Mouse (Mus musculus) hindbrain, postnatal 0 days (tissue): ENCODE measurements around the gene Slc38a10. TPM values are rescaled to one million over a fixed set of nuclear protein-coding genes. Genes with fewer than 3 reads are reported as not detected.

Experiments used
- ATAC-seq: fragments of 200-750 bp; cut with Nextera tagmentation; 2 replicates; pipeline ENCODE4 v1.8.0; 2017; ENCODE audit warnings: mild to moderate bottlenecking, moderate TSS enrichment, moderate library complexity
- DNase-seq: peaks from one replicate; pipeline ENCODE4 v3.0.0-alpha.2; 2015; ENCODE audit warnings: low spot score
- H3K27ac ChIP-seq: fragments of 300-500 bp; sonication (generic); 2 replicates; pipeline ENCODE4 v1.5.1; 2014; ENCODE audit warnings: mild to moderate bottlenecking
- H3K27me3 ChIP-seq: fragments of 300-500 bp; sonication (generic); 2 replicates; pipeline ENCODE4 v1.6.1; 2014; ENCODE audit warnings: low read length, mixed read lengths; ENCODE audit not compliant: insufficient read depth
- H3K36me3 ChIP-seq: fragments of 300-500 bp; sonication (generic); 2 replicates; pipeline ENCODE4 v1.6.1; 2014; ENCODE audit warnings: low read length, mixed read lengths; ENCODE audit not compliant: insufficient read depth
- H3K4me1 ChIP-seq: fragments of 300-500 bp; sonication (generic); 2 replicates; pipeline ENCODE4 v1.6.1; 2014; ENCODE audit warnings: antibody characterized with exemption, low read length, mixed read lengths; ENCODE audit not compliant: insufficient read depth
- H3K4me2 ChIP-seq: fragments of 300-500 bp; sonication (generic); 2 replicates; pipeline ENCODE4 v1.6.1; 2014; ENCODE audit warnings: low read depth, mild to moderate bottlenecking, low read length, moderate library complexity, mixed read lengths
- H3K4me3 ChIP-seq: fragments of 300-500 bp; sonication (generic); 2 replicates; pipeline ENCODE4 v1.5.1; 2014; ENCODE audit warnings: low read length
- H3K9ac ChIP-seq: fragments of 300-500 bp; sonication (generic); replicated peaks from 2 replicates; pipeline ENCODE4 v1.6.1; 2014; ENCODE audit warnings: mild to moderate bottlenecking, low read length, moderate library complexity, mixed read lengths
- H3K9me3 ChIP-seq: fragments of 300-500 bp; sonication (generic); 2 replicates; pipeline ENCODE4 v1.6.1; 2016; ENCODE audit warnings: low read length, mixed read lengths
- CTCF ChIP-seq: IDR thresholded peaks from 2 replicates; pipeline ENCODE4 v1.5.1; 2016; ENCODE audit warnings: antibody characterized with exemption, control low read depth, low read depth
- WGBS: fragments of 180-500 bp; shearing (Covaris S2); extraction: QIAGEN DNeasy Blood & Tissue Kit; methylation state at CpG from one replicate; pipeline ENCODE4 v1.1.7; 2014; 5-methylcytosine and 5-hydroxymethylcytosine counted together
- polyA plus RNA-seq: library from polyadenylated mRNA; unstranded; fragments of >200 nt; fragmentation: Nextera tagmentation; extraction: Ambion mirVana; gene quantifications from 2 replicates; pipeline ENCODE4 v1.2.1, GENCODE M21; 2015
- total RNA-seq: library from RNA; depleted of rRNA; stranded (reverse); fragments of >200 nt; gene quantifications from 2 replicates; pipeline ENCODE4 v1.2.3, GENCODE M21; 2014

Gene Slc38a10
- total and polyA plus RNA-seq, 2 experiments from 2014 or later: 101 to 178 TPM

DNA sequence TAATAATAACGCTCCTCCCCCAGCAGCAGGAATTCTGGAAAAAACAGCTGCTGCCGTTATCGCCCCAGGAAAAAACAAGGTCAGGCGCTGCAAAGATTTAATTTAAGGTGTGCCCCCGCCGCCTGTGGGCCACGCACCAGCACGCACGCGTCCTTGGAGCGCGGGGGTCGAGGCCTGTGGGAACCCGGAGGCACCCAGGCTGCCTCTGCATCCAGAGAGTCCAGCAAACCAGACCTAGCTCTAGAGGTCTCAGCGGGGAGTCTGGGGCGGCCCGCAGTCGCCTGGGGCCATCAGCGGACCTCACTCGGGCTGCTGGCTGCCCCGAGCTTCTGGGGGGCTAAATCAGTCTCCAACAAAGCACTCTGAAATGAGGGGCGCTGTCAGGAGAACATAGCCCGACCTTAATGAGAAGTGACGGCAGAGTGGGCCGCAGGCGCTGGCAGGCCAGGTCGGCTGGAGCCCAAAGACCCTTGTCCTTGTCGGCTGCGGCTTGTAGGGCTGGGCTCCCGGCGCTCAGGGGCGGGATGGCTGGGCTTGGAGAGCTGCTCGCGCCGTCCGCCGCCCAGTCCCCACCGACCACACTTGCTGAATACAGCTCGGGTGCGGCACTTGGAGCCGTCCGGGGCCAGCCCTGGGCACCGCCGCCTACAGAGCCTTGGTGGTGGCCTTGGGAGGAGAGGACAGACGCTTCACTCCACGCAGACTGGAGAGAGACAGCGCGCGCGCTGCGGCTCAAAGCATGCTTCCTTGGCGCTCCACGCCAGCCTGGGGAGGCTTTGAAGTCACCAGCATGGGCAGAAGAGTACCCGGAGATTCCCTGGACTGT is 34.4 kb upstream of the Slc38a10 start:
- Histone ChIP-seq H3K36me3 (no peaks in the 10 kb centered on the region), H3K27ac (peak overlapping the region; percentile 77), H3K27me3 (no peaks in the 10 kb centered on the region), H3K4me2 (peak overlapping the region; percentile 96), H3K9me3 (no peaks in the 10 kb centered on the region), H3K4me1 (peaks cover 34% of the 10 kb centered on the region), H3K4me3 (peak overlapping the region; percentile 69), H3K9ac (peak overlapping the region; percentile 96)
- DNase-seq (peak; percentile 70), ATAC-seq (no peak)
- 1% methylated on average over 54 of the region's 54 CpGs for WGBS
- TF ChIP-seq CTCF: no peak

DNA sequence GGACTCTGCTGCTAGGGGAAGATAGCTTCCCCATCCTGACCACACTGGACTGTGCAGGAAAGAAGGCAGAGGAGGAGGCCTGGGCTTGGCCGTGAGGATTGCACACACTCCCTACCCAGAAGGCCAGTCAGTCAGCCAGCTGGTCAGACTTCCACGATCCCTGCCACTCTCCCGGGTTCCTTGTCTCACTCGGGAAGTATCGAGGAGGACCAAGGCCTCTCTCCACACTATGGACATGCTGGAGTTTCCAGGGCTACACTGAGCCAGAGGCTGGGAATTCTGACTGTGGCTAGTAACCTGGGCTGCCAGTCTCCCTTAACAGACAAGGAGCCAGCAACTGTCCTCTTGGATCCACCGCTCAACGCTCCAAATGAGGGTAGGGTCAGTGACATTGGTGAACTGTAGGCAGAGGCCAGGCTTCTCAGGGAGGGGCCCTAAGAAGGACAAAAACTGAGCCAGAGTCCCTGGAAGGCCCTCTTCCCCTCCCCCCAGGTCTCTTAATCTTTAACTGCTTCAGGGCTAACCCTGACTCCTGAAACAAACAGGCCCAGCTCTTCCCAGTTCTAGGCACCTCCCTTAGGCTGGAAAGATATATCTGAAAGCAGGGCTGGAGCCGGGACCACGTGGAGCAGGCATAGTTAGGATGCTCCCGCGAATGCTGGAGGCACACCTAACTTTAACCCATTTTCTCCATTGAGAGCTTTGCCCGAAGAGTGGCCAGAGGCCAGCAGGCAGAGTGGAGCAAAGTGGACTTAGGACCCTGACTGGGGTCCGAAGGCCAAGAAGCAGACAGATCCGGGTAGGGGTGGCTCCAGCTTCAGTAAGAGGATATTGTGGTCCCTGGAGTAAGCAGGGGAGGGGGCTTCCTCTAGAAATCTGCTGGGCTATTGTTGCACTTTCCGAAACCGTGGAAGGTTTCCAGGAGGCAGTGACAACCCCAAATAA is 33.5 kb upstream of the Slc38a10 start:
- ATAC-seq (peak; percentile 62), DNase-seq (peak; percentile 53)
- 7% methylated on average over 16 of the region's 16 CpGs for WGBS
- no peaks in the 10 kb centered on the region for H3K27me3 ChIP-seq
- peaks cover 30% of the 10 kb centered on the region for H3K4me1 ChIP-seq
- peak overlapping the region; percentile 69 for H3K4me3 ChIP-seq
- no peaks in the 10 kb centered on the region for H3K36me3 ChIP-seq
- peak overlapping the region; percentile 77 for H3K27ac ChIP-seq
- no peak for TF ChIP-seq CTCF
- H3K4me2 ChIP-seq: peak overlapping the region; percentile 96
- H3K9ac ChIP-seq: peak overlapping the region; percentile 96
- H3K9me3 ChIP-seq: no peaks in the 10 kb centered on the region

DNA sequence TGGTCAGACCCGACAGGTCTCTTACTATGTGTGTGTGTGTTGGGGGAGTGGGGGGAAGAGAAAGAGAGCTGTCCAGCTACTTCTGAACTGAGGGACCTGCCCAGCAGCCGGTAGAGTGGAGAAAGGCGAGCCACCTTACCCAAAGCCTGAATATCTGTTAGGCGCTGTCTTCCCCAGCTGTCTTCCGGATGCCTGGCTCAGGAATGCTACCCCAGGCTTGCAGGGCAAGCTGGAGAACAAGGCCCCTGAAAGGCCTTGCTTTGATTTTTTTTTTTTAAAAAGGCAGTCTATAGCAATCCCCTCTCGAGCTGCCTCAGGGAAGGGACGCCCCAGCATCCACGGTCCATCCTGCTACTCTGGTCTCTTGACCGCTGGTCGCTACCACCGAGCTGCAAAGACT is 32.6 kb upstream of the Slc38a10 start:
- H3K4me1 ChIP-seq: peaks cover 30% of the 10 kb centered on the region
- DNase-seq (no peak), ATAC-seq (no peak)

DNA sequence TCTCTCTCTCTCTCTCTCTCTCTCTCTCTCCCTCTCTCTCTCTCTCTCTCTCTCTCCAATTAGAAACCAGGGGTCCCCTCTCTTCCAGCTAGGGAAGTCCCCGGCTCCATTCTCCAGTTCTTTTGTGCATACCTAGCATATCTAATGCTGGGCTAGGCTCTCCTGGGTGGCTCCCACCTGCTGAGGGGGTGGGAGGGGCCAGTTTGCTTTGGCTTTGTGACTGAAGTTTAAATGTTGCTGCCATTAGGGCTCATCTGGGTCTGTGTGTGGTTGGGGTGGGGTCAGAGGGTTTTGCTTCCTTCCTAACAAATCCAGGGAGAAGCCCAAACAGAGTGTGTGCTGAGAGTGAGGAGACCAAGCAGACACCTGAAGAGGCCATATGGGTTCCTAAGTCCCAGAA is 32.0 kb upstream of the Slc38a10 start:
- ATAC-seq: no peak
- H3K27me3 ChIP-seq: no peaks in the 10 kb centered on the region
- H3K27ac ChIP-seq: no peak overlapping the region
- TF ChIP-seq CTCF: no peak
- DNase-seq: no peak
- H3K4me3 ChIP-seq: no peak overlapping the region
- H3K4me1 ChIP-seq: peaks cover 30% of the 10 kb centered on the region
- no peak overlapping the region for H3K4me2 ChIP-seq
- H3K9me3 ChIP-seq: no peaks in the 10 kb centered on the region
- WGBS: 15% methylated on average over 1 of the region's 1 CpGs
- no peaks in the 10 kb centered on the region for H3K36me3 ChIP-seq
- H3K9ac ChIP-seq: no peak overlapping the region

More for the DNA sequence above, 32.6 kb upstream of the Slc38a10 start:
- H3K9me3 ChIP-seq: no peaks in the 10 kb centered on the region
- H3K4me3 ChIP-seq: no peak overlapping the region
- H3K9ac ChIP-seq: peak overlapping the region; percentile 30
- WGBS: 43% methylated on average over 11 of the region's 11 CpGs
- peak overlapping the region; percentile 77 for H3K27ac ChIP-seq
- H3K36me3 ChIP-seq: no peaks in the 10 kb centered on the region
- no peak for TF ChIP-seq CTCF
- H3K4me2 ChIP-seq: peak overlapping the region; percentile 96; the same call in 1 of the 2 replicates
- H3K27me3 ChIP-seq: no peaks in the 10 kb centered on the region

DNA sequence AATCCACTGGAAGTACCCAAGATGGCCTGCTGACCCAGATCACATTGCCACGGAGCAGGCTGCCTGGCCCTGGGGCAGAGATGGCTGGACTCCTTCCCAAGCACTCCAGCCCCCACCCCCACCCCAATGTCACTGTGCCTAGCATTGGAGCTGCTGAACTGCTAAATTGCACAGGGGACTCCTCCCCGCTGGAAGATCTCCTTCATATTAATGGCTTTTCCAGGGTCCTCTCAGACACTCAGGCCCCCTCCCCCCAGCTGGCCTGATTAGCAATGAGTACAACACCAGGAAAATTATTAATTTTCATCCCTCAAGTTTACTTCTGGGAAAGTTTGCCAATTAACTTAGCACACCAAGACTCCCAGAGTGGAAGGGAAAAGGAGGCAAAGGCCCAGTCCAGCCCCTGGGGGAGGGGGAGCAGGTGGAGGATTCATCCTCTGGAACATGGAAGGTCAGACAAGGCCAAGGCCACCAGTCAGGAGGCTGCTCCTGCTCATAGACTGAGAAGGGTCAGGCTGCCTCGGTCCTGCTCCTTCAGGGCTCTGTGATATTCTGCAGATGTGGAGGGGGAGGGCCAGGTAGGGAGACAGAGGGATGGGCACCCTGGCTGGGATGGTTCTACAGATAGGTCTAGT is 31.4 kb upstream of the Slc38a10 start:
- no peaks in the 10 kb centered on the region for H3K9me3 ChIP-seq
- H3K27ac ChIP-seq: no peak overlapping the region
- TF ChIP-seq CTCF: no peak
- 45% methylated on average over 3 of the region's 3 CpGs for WGBS
- no peak for ATAC-seq
- H3K27me3 ChIP-seq: no peaks in the 10 kb centered on the region
- no peak overlapping the region for H3K4me3 ChIP-seq
- H3K4me2 ChIP-seq: no peak overlapping the region
- no peak for DNase-seq
- peaks cover 30% of the 10 kb centered on the region for H3K4me1 ChIP-seq
- H3K9ac ChIP-seq: no peak overlapping the region
- no peaks in the 10 kb centered on the region for H3K36me3 ChIP-seq

DNA sequence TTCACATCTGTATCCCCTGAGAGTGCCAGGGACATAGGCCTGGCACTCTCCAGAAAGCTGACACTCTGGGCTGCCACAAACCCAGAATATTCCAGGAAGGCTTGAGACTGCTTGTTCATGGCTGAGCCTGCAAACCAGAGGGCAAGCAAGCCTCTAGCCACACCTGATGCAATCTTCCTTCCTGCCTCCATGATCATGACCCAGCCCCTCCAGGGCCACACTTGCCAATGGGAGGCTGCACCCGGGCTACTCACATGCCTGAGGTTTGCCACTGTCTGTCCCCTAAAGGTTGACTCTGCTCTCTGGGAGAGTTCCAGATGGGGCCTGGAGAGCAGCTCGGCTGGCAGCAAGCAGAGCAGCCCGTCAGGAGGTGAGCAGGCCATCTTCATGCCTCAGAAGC is 30.2 kb upstream of the Slc38a10 start:
- H3K27me3 ChIP-seq: no peaks in the 10 kb centered on the region
- no peak for TF ChIP-seq CTCF
- H3K4me2 ChIP-seq: no peak overlapping the region
- H3K4me1 ChIP-seq: peaks cover 30% of the 10 kb centered on the region
- no peak overlapping the region for H3K9ac ChIP-seq
- no peaks in the 10 kb centered on the region for H3K36me3 ChIP-seq
- DNase-seq: no peak
- no peak overlapping the region for H3K4me3 ChIP-seq
- no peaks in the 10 kb centered on the region for H3K9me3 ChIP-seq
- WGBS: 73% methylated on average over 3 of the region's 3 CpGs
- no peak for ATAC-seq
- H3K27ac ChIP-seq: no peak overlapping the region
